Mouse (Mus musculus) bone marrow, adult 2 months (tissue): ENCODE data around the gene Hoxa5.

Source experiments
- CTCF ChIP-seq: fragments of 200-500 bp; IDR thresholded peaks from 2 replicates; pipeline ENCODE4 v1.5.1; 2011; ENCODE audit warnings: low read length, control low read depth; ENCODE audit not compliant: control insufficient read depth, insufficient read depth
- POLR2A ChIP-seq: fragments of 200-500 bp; IDR thresholded peaks from 2 replicates; pipeline ENCODE4 v1.6.1; 2011; ENCODE audit warnings: low read depth, mild to moderate bottlenecking, control low read depth, low read length, borderline replicate concordance; ENCODE audit not compliant: control insufficient read depth

GRCm38 (mm10) chr6:52239625-52240388 is 35.4 kb upstream of the Hoxa5 start:
- TF ChIP-seq POLR2A (no peak), CTCF (no peak)
